Mouse (Mus musculus): ENCODE results near the gene Lhfp.
"Not testable (repeated sequence)": the region's sequence is repeated elsewhere in the genome, so short reads cannot be mapped to it uniquely, and the experiment has no call there.

Lhfp gene

DNA sequence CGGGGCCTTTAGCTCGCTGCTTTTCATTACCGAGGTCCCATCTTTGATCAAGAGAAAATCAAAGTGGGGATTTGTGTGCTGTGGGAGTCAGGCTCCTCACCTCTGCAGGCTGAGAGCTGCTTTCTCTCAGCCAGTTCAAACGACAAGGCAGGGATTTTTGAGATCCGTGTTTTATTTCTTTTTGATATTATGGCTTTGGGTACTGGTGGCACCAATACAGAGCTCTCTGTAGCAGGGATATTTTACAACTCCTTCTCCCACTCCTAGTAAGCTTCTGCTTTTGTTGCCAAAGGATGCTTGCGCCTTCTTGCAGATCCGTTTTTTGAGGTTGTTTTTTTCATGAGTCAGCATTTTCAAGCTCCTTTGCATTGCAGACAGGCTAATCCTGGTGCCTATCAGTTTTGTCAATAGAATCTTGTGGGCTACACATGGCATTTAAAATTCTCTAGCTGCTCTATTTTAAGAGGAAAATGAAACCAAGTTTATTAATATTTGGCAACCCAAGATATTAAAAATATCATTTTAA lies 172.5 kb downstream of the Lhfp start:
- DNase-seq (ENCODE audit: low spot score in 2 of 2), result no peak

DNA sequence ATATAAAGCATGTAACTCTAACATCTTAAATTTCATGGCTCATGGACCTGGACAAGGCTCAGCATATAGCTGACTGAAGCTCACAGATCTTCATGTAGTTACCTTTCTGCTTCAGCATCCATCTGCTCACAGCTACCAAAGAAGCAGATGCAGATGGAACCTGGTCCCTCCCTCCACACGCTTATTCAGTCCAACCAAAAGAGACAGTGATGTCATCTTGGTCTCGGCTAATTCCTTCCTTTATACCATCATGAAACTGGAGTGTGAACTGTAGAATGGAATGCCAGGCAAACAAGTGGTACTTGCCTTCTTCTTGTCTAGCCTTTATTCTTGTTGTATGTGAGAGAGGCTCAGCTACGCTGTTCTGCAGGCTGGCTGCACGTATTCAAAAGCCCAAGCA lies 173.1 kb downstream of the Lhfp start:
- DNase-seq (ENCODE audit: low spot score in 2 of 2), result no peak

DNA sequence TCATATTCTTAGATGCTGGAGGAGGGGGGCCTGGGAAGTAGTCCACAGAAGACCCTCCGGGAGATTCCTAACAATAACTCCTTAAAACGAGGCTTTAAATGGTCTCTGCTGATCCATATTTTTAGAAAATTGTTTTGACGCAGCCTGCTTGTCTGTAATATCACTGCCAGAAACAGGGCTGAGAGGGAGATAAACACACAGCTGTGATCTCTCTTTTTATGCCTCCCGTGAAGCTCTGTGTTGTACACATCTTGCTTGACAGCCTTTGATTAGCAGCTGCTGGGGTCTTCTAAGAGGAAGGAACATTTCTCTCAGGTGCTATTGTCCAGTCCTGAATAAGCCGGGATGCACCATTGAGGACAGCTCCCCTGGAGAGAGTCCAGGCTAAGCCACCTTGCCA lies 176.4 kb downstream of the Lhfp start:
- no peak for DNase-seq (ENCODE audit: low spot score in 2 of 2)

DNA sequence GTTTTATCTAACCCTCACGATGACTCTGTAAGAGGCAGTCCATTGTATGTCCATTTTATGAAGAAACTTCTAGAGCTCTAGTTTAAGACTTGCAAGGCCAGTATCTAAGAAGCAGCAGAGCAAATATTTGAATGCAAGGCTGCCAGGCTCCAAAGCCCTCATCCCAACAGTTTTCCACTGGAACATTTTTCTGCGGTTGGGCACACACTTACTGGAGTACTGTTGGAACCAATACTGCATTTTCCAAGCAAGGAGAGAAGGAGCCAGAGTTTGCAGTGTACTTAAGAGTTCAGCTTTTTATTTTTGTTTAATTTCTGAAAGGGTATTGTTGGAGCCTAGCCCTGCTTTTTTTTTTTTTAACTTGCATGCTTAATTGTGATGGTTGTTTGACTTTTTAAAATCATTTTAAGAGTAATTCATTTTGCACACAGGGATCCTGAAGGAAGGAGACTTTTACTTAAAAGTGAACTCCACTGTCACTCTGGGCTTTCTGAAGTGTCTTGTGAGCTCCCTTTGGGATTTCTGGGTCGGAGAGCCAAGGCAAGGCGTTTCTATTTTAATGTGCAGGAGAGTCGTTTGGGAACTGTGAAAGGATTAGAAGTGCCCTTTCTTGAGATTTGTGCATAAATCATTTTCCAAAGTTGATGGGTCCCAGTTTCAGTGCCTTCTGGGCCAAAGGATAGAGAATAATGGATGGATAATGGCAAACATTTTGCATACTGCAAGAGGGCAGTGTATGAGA lies 180.4 kb downstream of the Lhfp start:
- no peak for DNase-seq (ENCODE audit: low spot score in 2 of 2)

DNA sequence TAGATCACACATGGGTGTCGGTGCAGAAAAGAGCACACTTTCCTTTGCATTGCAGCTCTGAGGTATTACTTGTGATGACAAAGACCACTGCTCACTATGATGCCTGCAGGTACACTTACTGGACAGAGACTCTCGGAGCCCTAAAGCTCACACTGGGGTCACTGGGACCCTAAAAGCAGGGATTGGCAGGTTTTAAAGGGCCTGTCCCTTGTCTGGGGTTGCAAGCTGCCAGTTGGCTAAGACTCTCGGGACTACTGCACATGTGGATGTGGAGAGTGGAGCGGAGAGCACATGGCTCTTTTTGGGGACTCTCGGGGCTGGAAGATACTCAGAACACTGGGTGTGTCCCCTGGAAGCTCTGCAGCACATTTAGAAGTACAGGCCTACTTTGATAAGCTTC lies 182.8 kb downstream of the Lhfp start:
- no peak for DNase-seq (ENCODE audit: low spot score in 2 of 2)

DNA sequence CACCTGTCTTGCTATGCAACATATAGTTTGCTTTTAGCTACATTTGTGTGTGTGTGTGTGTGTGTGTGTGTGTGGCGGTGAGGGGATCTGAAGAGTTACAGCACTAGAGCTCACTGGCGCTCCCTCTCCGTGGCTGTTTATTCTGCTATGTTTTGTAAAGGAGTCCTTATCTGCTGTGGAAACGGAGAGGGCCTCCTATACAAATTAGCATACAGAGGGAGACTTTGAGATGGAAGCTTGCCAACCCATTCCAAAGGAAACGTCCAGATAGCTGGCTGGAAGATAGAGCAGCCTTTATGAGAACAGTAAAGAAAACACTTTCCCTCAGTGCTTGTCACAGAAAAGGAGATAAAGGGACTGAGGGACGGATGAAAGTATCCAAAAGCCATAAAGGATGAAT lies 184.4 kb downstream of the Lhfp start:
- DNase-seq (ENCODE audit: low spot score in 2 of 2), result no peak

DNA sequence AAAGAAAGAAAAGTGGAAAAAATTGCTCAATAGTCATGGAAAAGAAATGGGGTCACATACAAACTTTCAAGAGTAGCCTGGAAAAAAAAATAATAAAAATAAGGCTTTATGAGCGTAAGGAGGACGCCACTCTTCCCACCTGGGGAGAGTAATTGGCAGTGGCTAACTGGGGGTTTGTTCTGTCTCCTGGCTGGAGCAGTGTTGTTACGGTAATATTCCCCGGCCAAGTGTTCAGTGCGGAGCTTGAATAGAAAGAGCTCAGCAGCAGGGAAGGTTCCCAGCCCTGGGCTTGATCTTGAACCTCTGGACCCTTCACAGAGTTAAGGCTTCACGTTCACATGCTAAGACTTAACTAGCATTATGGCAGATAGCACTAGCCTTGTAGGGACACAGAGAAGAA lies 184.9 kb downstream of the Lhfp start:
- DNase-seq (ENCODE audit: low spot score in 2 of 2), result no peak

DNA sequence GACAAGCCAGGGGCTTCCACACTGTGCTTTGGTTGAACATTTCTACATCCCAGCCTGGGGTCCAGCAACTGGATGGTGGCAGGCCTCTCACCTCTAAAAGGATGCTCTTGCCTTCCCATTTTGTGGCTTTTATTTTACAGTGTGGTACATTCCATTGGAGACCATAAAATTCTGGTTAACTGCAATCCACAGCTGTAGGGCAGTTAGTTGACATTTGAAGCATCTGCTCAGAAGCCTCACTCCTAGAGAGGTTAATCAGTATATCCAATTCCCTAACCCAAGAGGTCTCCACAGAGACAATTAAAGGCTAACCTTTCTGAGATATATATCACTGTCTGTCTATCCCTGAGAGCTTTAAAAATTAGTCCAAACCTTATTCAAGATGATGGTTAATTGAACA lies 186.5 kb downstream of the Lhfp start:
- no peak for DNase-seq (ENCODE audit: low spot score in 2 of 2)

DNA sequence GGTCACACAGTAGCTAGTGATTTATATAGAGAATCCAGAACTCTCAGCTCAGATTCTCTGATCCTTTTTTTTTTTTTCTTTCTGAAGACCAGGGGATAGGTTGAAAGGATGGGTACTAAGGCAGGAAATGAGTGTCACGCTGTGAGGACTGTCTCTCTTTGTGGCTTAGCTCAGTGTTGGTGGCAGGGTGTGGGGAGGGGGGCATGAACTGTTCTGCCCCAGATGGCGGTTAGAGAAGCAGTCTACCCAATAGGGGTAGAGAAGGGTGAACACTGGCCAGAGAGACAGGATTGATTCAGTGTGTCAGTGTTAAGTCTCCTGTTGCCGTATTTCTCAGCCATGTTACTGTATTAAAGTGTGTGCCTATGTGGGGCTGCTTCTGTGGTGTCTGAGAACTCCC lies 189.2 kb downstream of the Lhfp start:
- no peak for DNase-seq (ENCODE audit: low spot score in 2 of 2)

DNA sequence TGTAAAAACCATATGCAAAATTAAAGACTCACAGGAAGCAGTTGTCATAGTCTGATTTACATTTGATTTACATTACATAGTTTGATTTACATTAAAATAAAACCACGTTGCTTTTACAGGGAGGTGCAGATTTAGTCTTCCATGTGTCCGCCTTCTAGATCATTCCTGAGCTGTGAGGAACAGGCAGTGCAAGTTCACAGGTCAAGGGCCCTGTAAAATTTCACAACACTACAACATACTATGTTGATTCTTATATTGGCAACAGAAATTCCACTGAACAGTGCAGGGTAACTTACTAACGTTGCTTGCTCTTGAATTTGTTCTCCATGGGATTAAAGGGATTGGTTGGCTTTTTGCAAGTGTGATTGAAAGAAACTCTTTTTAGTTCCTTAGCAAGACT lies 189.8 kb downstream of the Lhfp start:
- no peak for DNase-seq (ENCODE audit: low spot score in 2 of 2)

DNA sequence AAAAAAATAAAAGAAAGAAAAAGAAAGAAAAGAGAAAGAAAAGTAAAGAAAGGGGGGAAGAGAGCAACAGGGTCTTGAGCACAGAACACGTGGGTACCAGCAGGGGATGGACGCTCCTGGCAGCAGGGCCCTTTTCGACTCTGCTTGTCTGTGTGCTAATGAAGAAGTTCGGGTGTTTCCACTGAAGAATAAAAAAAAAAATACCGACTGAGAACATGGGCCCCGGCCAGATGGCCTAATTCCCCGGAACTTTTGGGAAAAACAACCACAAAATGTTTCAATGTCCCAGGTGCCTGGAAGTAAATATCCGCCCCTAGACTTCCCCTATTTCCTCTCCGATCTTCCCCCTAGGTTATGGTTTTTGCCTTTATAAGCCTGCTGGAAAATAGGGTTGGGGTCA lies 191.1 kb downstream of the Lhfp start:
- not testable (repeated sequence) for DNase-seq (ENCODE audit: low spot score in 2 of 2)

DNA sequence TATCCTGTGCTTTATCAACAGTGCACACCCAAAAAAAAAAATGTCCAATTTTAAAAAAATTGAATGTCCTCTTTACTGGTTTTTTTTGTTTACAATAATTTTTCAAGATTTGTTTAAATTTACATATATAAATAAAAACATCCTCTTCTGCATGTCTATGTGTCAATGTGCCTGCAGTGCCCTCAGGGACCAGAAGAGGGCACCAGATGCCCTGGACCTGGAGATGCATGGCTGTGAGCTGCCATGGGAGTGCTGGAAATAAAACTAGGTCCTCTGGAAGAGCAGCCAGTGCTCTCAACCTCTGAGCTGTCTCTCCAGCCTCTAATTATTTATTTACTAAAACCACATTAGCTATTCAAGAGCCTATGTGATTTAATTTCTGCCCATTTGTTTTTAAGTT lies 193.4 kb downstream of the Lhfp start:
- DNase-seq (ENCODE audit: low spot score in 2 of 2), result no peak

DNA sequence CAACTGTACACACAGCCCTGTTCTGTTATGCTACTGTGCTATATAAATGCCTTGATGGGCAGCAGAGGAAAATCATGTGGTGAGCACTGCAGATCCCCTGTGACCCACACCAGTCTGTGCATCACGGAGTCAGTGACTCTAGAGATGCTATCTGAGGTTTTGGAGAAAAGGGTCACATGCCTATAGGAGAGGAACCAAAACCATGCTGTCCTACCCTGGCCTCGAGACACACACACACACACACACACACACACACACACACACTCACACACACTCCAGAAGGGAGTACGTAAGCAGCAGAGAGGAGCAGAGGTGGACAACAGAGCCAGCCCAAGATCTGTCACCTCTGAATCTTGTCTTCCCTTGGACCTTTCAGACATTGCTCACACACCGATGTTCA lies 195.1 kb downstream of the Lhfp start:
- DNase-seq (ENCODE audit: low spot score in 2 of 2), result no peak

DNA sequence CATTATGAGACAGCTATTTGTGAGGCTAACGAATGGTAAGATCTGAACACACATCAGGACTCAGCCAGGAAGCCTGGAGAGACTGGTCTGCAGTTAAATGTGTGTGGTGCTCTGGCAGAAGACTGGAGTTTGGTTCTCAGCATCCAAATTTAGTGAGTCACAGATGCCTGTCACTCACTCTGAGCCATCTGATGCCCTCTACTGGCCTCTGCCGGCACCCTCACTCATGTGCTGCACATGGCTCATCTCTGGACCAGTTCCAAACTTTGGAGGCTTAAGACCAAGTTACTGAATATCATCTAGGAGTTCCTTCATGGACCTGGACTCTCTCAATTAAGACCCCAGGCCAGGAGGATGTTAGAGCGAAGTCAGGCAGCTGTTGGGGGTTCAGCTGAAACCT lies 198.8 kb downstream of the Lhfp start:
- no peak for DNase-seq (ENCODE audit: low spot score in 2 of 2)

DNA sequence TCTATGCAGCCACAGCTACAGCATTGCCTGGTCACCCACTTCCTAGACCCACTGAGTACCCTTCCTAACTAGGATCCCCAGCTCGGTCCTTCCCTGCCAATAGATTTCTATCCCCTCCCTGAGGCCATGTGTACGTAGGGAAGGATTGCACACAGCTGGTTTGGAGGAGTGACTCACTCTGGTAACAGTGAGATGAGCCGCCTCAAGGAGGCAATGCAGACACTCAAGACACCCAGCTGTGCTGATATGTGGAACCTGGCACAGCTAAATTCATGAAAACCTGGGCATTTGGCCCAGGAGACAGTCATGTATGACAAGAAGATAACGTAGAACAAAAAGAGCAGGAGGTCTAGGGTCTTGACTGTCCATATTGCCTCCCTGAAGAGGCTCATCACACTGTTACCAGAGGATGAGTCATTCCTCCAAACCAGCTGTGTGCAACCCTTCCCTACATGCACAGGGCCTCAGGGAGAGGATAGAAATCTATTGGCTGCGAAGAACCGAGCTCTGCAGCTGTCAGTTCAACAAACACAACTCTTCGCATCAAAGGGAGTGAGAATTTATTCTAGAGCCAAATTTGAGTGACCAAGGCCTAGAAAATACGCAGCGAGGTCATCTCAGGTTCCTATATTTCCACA lies 204.4 kb downstream of the Lhfp start:
- DNase-seq (ENCODE audit: low spot score in 2 of 2), result no peak

DNA sequence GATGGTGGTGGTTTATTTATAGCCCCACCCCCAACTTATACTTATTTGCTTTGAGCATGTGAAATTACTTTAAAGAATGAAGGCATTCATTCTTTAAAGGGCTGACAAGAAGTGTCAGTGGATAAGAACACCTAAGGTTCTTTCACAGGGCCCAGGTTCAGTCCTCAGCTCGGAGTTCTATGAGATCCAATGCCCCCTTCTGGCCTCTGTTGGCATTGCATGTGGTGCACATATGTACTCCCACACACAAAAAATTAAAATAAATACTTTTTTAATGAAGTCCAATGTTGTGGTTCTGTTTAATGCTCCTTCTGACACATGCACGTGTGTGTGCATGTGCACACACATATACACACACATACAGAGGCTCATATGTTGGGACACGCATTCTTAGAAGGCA lies 205.8 kb downstream of the Lhfp start:
- no peak for DNase-seq (ENCODE audit: low spot score in 2 of 2)

DNA sequence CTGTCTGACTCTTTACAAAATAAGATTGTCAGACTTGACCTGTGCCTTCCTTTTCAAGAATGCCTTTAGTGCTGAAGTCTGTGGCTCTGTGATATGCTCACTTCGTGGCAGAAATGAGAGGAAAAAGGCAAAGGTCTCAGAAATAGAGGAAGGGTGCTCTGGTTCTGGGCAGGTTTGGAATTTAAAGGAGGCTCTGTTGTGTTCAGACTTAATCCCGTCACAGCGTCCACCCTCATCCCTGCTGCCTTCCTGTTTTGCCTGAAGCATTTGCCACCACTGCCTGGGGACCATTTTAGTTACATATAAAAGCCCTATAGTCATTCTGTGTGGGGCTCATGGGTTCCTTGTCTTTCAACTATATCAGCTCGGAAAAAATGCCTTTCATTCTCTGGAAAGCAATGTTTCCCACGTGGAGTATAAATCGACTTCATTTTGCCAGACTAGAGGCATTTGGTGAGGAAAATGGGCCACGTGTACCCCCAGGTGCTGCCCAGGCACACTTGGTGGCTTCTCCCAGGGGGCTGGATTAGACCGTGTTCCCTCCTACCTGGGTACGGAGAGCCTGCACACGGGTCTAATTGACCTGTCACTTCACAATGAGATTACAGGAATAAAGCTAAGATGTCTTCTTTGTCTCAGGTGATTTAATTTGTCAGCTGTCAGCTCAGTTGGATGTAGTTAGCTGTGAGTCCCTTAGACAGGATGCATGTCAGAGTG lies 207.0 kb downstream of the Lhfp start:
- DNase-seq (ENCODE audit: low spot score in 2 of 2), result no peak

DNA sequence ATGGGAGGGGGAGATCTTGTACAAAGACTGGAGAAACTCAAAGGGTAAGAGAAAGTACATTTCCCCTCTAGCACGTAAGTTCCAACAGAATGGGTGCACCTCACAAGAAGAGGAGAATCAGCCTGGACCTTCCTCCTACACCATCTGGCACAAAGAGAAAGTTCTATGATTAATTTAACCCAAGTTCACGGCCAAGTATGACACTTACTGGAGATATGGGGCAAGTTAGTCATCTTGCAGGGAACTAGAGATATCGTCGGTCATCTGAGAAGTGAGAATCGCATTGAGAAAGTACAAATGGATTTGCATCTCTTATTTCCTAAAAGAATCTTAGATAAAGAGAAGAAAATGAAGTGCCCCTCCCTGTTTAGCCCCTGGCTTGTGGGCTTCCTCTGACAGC lies 211.2 kb downstream of the Lhfp start:
- DNase-seq (ENCODE audit: low spot score in 2 of 2), result no peak

DNA sequence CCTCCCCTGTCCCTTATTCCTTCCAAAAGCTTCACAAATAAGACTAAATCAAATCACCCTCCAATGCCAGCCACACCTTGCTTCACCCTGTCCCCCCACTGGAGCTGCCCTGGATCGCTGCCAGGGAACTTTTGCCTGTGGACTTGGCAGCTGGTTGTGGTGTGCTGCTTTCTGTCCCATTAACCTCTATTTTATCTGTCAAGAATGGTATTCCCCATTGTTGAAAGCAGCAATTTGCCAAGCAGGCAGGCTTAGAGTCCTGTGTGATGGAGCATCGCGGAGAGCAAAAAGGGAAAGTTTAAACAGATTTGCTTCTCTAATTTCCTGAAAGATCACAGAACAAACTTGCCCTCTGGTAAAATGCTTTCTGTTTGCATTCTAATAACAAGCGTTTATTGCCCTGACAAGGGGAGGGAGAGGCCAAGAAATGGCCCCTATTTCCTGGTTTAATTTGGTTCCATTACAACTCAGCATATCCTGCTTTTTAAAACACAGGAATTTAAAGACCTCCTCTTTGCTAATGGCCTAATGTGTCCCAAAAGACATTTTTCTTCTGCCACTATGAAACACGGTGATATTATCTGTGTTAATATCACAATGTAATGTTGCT lies 212.0 kb downstream of the Lhfp start:
- DNase-seq (ENCODE audit: low spot score in 2 of 2), result no peak

DNA sequence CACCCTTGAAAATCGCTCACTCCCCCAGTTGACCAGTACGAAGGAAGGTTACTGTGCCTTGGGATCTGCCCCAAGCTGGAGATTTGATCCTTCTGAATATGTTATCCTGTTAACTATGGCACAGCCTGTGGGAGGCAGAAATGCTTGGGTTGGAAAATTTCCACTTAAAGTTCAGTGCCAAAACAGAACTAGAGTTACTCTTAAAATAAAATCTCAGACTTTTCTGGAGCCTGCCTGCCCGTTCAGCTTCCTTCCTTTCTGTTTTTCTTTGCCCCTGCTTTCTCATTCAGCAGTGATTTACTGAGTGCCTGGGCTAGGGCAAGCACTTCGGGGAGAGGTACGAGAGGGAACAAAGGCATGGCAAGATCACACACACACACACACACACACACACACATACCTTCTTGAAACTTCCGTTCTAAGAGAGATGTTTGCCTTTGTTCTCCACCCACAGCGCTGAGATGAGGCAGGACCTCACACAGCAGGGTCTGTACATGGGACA lies 217.4 kb downstream of the Lhfp start:
- no peak for DNase-seq (ENCODE audit: low spot score in 2 of 2)

DNA sequence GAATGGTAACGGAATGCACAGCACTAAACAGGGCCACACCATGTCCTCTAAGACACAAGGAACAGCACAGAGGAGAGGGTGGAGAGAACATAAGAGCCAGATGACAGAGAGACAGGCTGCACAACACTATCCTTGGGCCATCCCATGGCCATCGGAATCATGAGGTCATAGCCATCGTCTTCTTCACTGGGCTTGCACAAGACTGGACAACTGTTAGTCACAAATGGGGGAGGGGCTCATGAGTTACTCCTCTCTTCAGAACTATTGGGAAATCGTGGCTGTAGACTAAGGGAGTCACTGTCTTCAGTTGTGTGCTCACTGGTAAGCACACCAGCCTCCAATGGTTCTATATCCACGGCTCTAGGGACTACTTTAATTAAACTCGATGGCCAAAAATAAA lies 224.8 kb downstream of the Lhfp start:
- DNase-seq (ENCODE audit: low spot score in 2 of 2), result no peak

DNA sequence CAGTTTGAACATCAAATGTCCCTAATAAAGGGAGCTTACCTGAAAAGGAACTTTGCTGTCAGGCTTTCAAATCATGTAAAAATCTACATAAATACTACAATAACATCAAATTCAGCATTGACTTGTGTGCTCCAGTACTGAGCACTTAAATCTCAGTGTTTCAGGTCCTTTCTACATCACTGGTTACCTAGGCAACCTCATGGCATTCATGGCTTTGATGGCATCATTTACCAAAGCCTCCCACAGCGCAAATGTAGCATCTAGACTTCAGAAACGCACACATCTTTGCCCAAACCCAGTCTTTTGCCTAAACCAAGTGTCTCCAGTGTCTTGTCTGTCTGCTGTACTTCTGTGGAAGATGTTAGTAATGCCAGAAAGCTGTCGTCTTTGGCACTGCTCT lies 225.7 kb downstream of the Lhfp start:
- no peak for DNase-seq (ENCODE audit: low spot score in 2 of 2)
